Mouse (Mus musculus): ENCODE results near the gene Tubgcp4.

The Tubgcp4 gene

GRCm38 (mm10) chr2:121195466-121195865, 25.0 kb downstream of the Tubgcp4 start:
- DNase-seq (ENCODE audit: low spot score in 2 of 2): no peak

- DNase-seq (ENCODE audit: low spot score in 2 of 2): no peak
Measured at GRCm38 (mm10) chr2:121204276-121204675, 33.8 kb downstream of the Tubgcp4 start.

- no peak for DNase-seq (ENCODE audit: low spot score in 2 of 2)
Measured at GRCm38 (mm10) chr2:121206541-121206940, 36.1 kb downstream of the Tubgcp4 start.

GRCm38 (mm10) chr2:121214491-121214890, 44.0 kb downstream of the Tubgcp4 start:
- no peak for DNase-seq (ENCODE audit: low spot score in 2 of 2)

GRCm38 (mm10) chr2:121219177-121219576, 48.7 kb downstream of the Tubgcp4 start:
- no peak for DNase-seq (ENCODE audit: low spot score in 2 of 2)

GRCm38 (mm10) chr2:121219994-121220393, 49.5 kb downstream of the Tubgcp4 start:
- DNase-seq (ENCODE audit: low spot score in 2 of 2): no peak

GRCm38 (mm10) chr2:121223010-121223409, 52.6 kb downstream of the Tubgcp4 start:
- no peak for DNase-seq (ENCODE audit: low spot score in 2 of 2)

- no peak for DNase-seq (ENCODE audit: low spot score in 2 of 2)
Measured at GRCm38 (mm10) chr2:121228135-121228534, 57.7 kb downstream of the Tubgcp4 start.

GRCm38 (mm10) chr2:121235460-121236072, 65.1 kb downstream of the Tubgcp4 start:
- DNase-seq (ENCODE audit: low spot score in 2 of 2): no peak

GRCm38 (mm10) chr2:121239426-121239825, 69.0 kb downstream of the Tubgcp4 start:
- no peak for DNase-seq (ENCODE audit: low spot score in 2 of 2)

- DNase-seq (ENCODE audit: low spot score in 2 of 2): no peak
Measured at GRCm38 (mm10) chr2:121244099-121244498, 73.6 kb downstream of the Tubgcp4 start.

All from urinary bladder, postnatal 36 days (tissue).